Mouse (Mus musculus): Measurements from ENCODE around the gene Ftcd. TPM values are rescaled to one million over a fixed set of nuclear protein-coding genes. Genes with fewer than 3 reads are reported as not detected.

Ftcd gene
- total and polyA plus RNA-seq, 3 experiments, result not detected

- DNase-seq, result no peak
- H3K79me2 ChIP-seq (replicated peaks; ENCODE audit: control insufficient read depth, insufficient read depth, low read length), result no peaks in the 10 kb centered on the region
- 87% methylated on average over 5 of the region's 5 CpGs for WGBS
- no peaks in the 10 kb centered on the region for H3K36me3 ChIP-seq (ENCODE audit: control insufficient read depth, insufficient read depth, low read length)
- no peak overlapping the region for H3K9ac ChIP-seq (ENCODE audit: low read depth, low read length)
- H3K27me3 ChIP-seq (ENCODE audit: control insufficient read depth, insufficient read depth, low read length), result no peaks in the 10 kb centered on the region
- no peaks in the 10 kb centered on the region for H3K4me1 ChIP-seq (ENCODE audit: control insufficient read depth, insufficient read depth, low read length)
- no peak overlapping the region for H3K4me3 ChIP-seq
- H3K27ac ChIP-seq, result no peak overlapping the region
- TF ChIP-seq EP300 (IDR thresholded peaks at IDR 0.05; ENCODE audit: insufficient read depth, low read depth, low read length) (no peak), POLR2A (IDR thresholded peaks at IDR 0.05; ENCODE audit: insufficient read depth, low read depth, low read length) (no peak), CTCF (IDR thresholded peaks at IDR 0.05) (no peak)
- intact Hi-C loops (cut with DNase I), result no loop called here
Measured at GRCm38 (mm10) chr10:76554061-76554460, 21.4 kb upstream of the Ftcd start.

DNA sequence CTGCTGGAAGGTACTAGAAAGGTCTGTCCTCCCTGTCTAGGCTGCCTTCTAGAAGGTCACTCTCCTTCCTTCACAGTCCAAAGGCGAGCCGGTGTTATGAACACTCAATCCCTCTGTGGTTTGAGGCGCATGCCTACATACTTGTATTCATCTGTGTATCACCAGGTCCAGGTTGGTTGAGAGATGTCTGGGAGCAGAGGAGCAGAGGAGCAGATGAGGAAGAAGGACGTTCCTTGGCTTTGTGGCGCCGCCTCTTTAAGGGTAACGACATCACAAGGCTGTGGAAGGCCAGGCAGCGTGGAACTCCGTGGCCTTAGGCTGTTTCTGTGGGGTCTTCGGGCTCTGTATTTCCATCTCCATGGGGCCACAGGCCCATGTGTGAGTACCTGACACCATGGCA is 13.5 kb upstream of the Ftcd start, which contains the start of gene Spatc1l:
Gene Spatc1l, plus strand, starts transcription at position 301 of the 400 bp plus-strand sequence.
- Histone ChIP-seq H3K27ac (no peak within 1 kb of the TSS), H3K36me3 (ENCODE audit: control insufficient read depth, insufficient read depth, low read length) (no peaks in the 10 kb centered on the region), H3K9ac (ENCODE audit: low read depth, low read length) (no peak within 1 kb of the TSS), H3K79me2 (replicated peaks; ENCODE audit: control insufficient read depth, insufficient read depth, low read length) (no peaks in the 10 kb centered on the region), H3K27me3 (ENCODE audit: control insufficient read depth, insufficient read depth, low read length) (no peaks in the 10 kb centered on the region), H3K4me1 (ENCODE audit: control insufficient read depth, insufficient read depth, low read length) (no peaks in the 10 kb centered on the region), H3K4me3 (no peak within 1 kb of the TSS)
- WGBS, result 87% methylated on average over 10 of the region's 10 CpGs
- no peak for DNase-seq
- TF ChIP-seq EP300 (IDR thresholded peaks at IDR 0.05; ENCODE audit: insufficient read depth, low read depth, low read length) (no peak), CTCF (IDR thresholded peaks at IDR 0.05) (no peak), POLR2A (IDR thresholded peaks at IDR 0.05; ENCODE audit: insufficient read depth, low read depth, low read length) (no peak)
- intact Hi-C loops (cut with DNase I), result no loop called here

DNA sequence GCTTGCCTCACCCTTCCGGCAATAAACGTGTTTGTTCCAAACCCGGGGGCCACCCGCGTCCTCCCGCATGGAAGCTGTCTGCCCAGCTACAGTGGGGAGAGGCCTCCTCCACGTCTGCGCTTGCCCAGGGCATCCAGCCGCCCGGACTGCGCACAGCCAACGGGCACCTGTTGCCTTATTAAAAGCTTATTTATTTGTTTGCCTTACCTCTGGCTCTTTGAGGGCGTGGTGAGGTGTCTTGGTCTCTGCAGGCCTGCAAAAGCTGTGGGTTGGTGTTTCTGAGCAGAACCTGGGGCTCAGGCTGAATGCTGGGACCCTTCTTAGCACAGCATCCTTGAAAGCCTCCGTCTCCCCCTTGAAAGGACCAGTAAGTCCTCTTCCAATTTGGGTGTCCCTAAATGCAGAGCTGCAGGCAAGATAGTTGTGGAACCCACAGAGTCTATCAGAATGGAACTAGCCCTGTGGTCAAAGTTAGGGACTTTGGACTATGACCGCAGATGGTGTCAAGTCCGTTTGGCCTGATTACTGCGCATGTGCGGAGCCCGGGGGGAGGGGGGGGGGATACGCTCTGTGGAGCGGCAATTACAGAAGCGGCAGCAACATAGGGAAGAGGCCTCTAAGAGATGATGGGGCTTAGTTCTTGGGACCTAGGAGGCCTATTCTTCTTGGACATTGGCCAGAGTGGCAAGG is 5.3 kb upstream of the Ftcd start:
- no peak overlapping the region for H3K27ac ChIP-seq
- H3K4me1 ChIP-seq (ENCODE audit: control insufficient read depth, insufficient read depth, low read length), result no peaks in the 10 kb centered on the region
- 93% methylated on average over 22 of the region's 22 CpGs for WGBS
- no peaks in the 10 kb centered on the region for H3K27me3 ChIP-seq (ENCODE audit: control insufficient read depth, insufficient read depth, low read length)
- no peaks in the 10 kb centered on the region for H3K79me2 ChIP-seq (replicated peaks; ENCODE audit: control insufficient read depth, insufficient read depth, low read length)
- no peak for DNase-seq
- no peaks in the 10 kb centered on the region for H3K36me3 ChIP-seq (ENCODE audit: control insufficient read depth, insufficient read depth, low read length)
- TF ChIP-seq CTCF (IDR thresholded peaks at IDR 0.05) (no peak), EP300 (IDR thresholded peaks at IDR 0.05; ENCODE audit: insufficient read depth, low read depth, low read length) (no peak), POLR2A (IDR thresholded peaks at IDR 0.05; ENCODE audit: insufficient read depth, low read depth, low read length) (no peak)
- intact Hi-C loops (cut with DNase I), result no loop called here
- H3K4me3 ChIP-seq, result no peak overlapping the region
- H3K9ac ChIP-seq (ENCODE audit: low read depth, low read length), result no peak overlapping the region

DNA sequence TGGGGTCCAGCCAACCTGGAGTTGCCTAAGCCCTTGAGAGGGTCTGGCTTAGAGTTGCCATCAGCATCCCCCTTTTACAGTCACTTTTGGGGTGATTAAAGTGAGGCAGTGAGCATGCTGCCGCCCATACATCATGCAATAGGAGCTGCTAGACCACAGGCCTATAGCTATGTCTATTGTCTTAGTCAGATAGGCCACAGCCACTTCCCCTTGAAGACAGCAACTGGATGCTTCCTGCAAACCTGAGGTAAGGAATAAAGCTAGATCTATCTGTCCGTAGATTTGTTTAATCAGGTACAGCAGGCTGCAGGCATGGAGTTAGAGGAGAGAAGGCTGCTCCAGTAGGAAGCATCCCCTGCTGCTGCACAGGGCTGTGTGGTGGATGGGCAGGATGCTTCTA is 4.4 kb upstream of the Ftcd start:
- DNase-seq, result no peak
- no peak overlapping the region for H3K27ac ChIP-seq
- TF ChIP-seq POLR2A (IDR thresholded peaks at IDR 0.05; ENCODE audit: insufficient read depth, low read depth, low read length), result no peak
- no peak for TF ChIP-seq EP300 (IDR thresholded peaks at IDR 0.05; ENCODE audit: insufficient read depth, low read depth, low read length)
- no peak for TF ChIP-seq CTCF (IDR thresholded peaks at IDR 0.05)
- H3K36me3 ChIP-seq (ENCODE audit: control insufficient read depth, insufficient read depth, low read length), result no peaks in the 10 kb centered on the region
- no peak overlapping the region for H3K4me3 ChIP-seq
- no peaks in the 10 kb centered on the region for H3K27me3 ChIP-seq (ENCODE audit: control insufficient read depth, insufficient read depth, low read length)
- intact Hi-C loops (cut with DNase I), result no loop called here
- no peaks in the 10 kb centered on the region for H3K79me2 ChIP-seq (replicated peaks; ENCODE audit: control insufficient read depth, insufficient read depth, low read length)
- H3K4me1 ChIP-seq (ENCODE audit: control insufficient read depth, insufficient read depth, low read length), result no peaks in the 10 kb centered on the region
- WGBS, result 80% methylated on average over 2 of the region's 2 CpGs
- no peak overlapping the region for H3K9ac ChIP-seq (ENCODE audit: low read depth, low read length)

- H3K79me2 ChIP-seq (replicated peaks; ENCODE audit: control insufficient read depth, insufficient read depth, low read length), result no peaks in the 10 kb centered on the region
- WGBS, result 62% methylated on average over 3 of the region's 3 CpGs
- H3K4me1 ChIP-seq (ENCODE audit: control insufficient read depth, insufficient read depth, low read length), result no peaks in the 10 kb centered on the region
- no peaks in the 10 kb centered on the region for H3K27me3 ChIP-seq (ENCODE audit: control insufficient read depth, insufficient read depth, low read length)
- H3K36me3 ChIP-seq (ENCODE audit: control insufficient read depth, insufficient read depth, low read length), result no peaks in the 10 kb centered on the region
- H3K4me3 ChIP-seq, result no peak overlapping the region
- H3K27ac ChIP-seq, result no peak overlapping the region
- no peak for TF ChIP-seq POLR2A (IDR thresholded peaks at IDR 0.05; ENCODE audit: insufficient read depth, low read depth, low read length)
- no peak for TF ChIP-seq CTCF (IDR thresholded peaks at IDR 0.05)
- no peak for TF ChIP-seq EP300 (IDR thresholded peaks at IDR 0.05; ENCODE audit: insufficient read depth, low read depth, low read length)
- no peak overlapping the region for H3K9ac ChIP-seq (ENCODE audit: low read depth, low read length)
- DNase-seq, result no peak
- intact Hi-C loops (cut with DNase I), result no loop called here
Measured at GRCm38 (mm10) chr10:76572151-76572550, 3.3 kb upstream of the Ftcd start.

- no peak for DNase-seq
- no peak overlapping the region for H3K9ac ChIP-seq (ENCODE audit: low read depth, low read length)
- no peak overlapping the region for H3K4me3 ChIP-seq
- no peaks in the 10 kb centered on the region for H3K4me1 ChIP-seq (ENCODE audit: control insufficient read depth, insufficient read depth, low read length)
- H3K27ac ChIP-seq, result no peak overlapping the region
- TF ChIP-seq EP300 (IDR thresholded peaks at IDR 0.05; ENCODE audit: insufficient read depth, low read depth, low read length), result no peak
- no peak for TF ChIP-seq POLR2A (IDR thresholded peaks at IDR 0.05; ENCODE audit: insufficient read depth, low read depth, low read length)
- no peak for TF ChIP-seq CTCF (IDR thresholded peaks at IDR 0.05)
- H3K27me3 ChIP-seq (ENCODE audit: control insufficient read depth, insufficient read depth, low read length), result no peaks in the 10 kb centered on the region
- no peaks in the 10 kb centered on the region for H3K36me3 ChIP-seq (ENCODE audit: control insufficient read depth, insufficient read depth, low read length)
- intact Hi-C loops (cut with DNase I), result no loop called here
- WGBS, result 68% methylated on average over 7 of the region's 7 CpGs
- no peaks in the 10 kb centered on the region for H3K79me2 ChIP-seq (replicated peaks; ENCODE audit: control insufficient read depth, insufficient read depth, low read length)
Measured at GRCm38 (mm10) chr10:76576920-76577319, 1.5 kb downstream of the Ftcd start.
